Mouse (Mus musculus) ovary, postnatal 14 days (tissue): Measurements from ENCODE around the gene Fgf4.

Source experiments
- DNase-seq: peaks from one replicate; pipeline ENCODE4 v3.0.0; 2022; ENCODE audit warnings: low spot score

Gene Fgf4

DNA sequence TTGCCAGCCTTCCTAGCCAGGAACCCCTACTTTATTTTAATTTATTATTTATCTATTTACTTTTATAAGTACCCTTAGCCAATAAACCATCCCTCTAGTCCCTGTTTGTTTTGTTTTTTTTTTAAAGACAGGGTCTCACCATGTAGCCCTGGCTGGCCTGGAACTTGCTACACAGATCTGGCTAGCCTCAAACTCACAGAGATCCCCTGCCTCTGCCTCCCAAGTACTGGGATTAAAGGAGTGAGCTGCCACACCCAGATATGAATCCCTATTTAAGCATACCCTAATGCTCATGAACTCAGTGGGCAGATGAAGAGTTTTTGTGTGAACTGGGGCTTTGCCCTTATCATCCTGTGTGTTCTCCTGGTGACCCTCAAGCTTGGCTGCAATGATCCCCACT, at the start of gene Fgf4:
Gene Fgf4, plus strand, starts transcription at position 301 of the 400 bp plus-strand sequence.
- no peak for DNase-seq

DNA sequence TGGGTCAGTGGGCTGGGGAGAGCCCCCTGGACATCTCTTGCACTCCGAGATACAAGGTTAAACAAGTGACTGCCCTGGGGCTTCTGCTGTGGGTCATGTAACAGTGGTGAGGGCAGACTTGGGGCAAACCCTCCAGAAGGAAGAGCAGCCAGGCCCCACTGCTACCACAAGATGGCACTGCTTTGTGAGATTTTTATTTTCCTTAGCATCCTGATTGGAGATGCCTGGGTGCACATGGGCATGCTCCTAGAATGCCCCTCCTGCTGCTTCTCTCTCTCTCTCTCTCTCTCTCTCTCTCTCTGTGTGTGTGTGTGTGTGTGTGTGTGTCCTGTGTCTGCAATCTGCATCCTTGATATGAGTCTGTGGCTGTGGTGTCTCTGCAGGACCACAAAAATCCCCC, 48.7 kb upstream of the Fgf4 start:
- DNase-seq, result no peak

DNA sequence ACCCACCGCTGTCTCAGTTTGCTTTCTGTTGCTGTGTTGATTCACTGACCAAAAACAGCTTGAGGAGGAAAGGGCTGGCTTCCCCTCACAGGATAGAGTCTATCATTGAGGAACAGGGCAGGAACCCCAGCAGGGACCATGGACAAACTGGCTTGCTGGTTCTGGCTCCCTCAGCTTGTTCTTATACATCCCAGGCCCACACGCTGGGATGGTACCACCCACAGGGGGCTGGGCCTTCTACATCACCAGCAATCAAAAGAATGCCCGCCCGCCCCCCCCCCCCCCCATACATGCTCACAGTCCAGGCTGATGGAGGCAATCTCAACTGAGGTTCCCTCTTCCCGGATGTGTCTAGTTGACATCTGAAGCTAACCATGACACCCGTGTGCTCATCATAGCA, 40.1 kb upstream of the Fgf4 start:
- DNase-seq, result no peak

DNA sequence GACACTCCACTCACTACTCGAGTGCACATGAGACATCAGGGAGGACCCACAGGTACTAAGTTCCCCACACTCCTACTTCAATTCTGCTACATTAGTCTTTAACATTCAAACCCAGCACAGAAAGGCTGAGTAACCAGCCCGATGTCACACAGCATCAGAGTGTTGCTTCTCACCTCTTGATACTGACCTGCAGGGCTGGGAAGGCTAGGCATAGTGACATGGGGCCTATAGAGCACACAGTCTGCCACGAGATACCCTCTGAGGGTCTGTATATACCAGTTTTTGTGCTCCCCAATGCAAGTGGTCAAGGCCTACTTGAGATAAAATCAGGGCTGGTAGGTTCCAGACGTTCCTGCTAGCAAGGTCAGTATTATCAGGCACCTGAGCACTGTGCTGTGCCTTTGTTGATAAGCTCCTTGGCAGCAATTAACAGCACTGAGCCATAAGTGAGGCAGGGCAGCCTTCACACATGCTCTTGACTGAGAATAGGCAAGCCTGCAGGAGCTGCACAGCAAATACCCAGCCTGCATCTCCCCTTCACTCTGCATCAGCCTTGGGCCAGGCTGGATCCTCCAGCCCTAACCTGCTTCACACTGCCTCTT, 39.1 kb upstream of the Fgf4 start:
- DNase-seq, result no peak

DNA sequence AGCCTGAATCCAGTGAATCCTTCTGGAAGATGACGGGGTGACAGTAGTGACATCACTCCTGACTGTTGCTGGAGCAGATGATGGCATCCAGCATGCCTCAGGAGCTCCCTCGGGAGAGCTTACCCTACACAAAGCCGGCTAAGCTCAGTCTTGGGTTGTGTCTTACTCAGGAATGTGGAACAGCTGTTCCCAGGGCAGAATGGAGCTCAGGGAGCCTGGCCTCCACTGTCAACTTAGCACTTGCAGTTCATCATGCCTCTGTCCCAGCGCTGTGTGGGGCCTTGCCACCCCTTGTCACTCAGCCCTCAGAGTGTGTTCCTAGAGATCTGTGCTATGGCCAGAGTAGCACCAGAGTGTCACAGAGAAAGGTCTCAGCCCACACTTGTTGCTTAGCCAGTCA, 35.6 kb upstream of the Fgf4 start:
- no peak for DNase-seq

DNA sequence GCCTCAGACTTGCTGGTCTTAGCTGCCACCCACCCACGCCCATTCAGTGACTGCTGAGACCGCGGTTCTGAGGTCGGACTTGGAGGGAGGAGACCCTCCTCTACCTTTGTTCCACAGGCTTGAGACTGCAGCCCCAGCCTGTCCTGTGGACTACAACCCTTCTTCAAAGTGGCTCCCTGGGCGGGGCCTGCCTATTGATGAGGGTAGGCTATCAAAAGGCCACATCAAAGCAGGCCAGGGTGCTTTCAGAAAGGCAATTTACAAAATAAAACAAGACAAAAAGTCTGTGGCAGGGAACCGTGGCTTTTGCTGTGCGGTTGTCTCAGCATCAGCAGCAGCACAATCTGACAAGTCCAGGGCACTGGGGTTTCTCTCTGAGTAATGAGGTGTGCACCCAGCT, 25.3 kb upstream of the Fgf4 start:
- DNase-seq, result no peak

DNA sequence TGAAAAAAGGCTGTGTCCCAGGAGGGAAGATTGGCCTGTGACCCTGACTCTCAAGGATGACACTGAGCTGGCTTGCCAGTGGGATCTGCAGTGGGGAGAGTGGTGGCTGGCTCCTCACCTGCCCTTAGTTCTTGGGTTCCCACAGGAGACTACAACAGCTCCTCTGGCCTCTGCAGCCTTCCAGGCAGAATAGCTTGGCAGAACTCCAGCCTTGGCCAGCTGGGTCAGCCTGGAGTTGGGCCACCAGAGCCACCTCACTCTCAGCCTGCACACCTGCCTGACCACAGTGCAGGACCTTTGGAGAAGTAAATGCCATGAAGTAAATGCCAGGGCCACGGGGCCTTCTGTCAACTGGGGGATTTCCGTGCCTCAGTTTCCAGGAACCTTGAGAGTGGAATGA, 23.2 kb upstream of the Fgf4 start:
- no peak for DNase-seq

DNA sequence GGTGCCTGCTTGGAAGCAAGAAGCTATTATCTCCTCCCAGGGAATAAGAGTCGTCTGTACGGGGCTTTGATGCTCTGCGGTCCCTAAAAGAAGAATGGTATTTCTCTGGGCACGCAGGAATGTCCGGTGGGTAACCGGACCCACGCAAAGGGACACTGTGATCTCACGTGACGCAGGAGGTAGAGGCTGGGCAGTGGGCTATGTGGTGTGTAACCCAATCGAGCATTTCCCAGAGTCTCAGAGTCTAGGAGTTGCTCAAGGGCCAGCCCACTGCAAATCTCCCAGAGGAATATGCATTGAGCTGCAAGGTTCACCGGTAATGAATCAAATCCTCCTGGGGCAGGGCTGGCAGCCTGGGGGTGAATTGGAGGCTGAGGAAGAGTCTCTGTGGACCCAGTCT, 18.8 kb upstream of the Fgf4 start:
- no peak for DNase-seq

DNA sequence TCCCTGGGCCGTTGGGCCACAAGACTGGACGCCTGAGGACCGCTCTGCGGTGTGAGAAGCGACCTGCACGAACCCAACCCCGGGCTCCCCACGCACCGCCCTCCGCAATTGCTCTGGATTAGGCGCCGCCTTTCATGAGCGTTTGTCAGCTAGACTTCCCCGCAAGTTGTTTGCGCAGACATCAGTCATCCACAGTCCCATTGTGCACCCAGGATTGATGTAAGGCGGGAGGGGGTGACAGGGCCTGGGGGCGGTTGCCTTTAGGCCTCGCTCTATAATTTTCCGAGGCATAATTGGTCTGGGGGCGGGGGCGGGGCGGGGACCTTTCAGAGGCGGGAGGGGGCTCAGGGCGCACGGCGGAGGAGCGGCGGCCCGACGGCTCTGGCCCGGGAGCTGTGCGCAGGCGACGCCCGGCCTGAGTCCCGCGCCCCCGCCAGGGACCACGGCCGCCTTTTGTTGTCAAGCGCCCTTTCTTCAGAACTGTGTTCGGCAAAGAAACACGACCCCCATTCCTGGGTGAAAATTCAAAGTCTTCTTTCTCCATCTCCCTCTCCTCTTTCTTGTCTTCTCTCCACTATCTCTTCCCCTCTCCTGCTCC, 9.2 kb upstream of the Fgf4 start, which contains the start of gene Fgf3:
Gene Fgf3, plus strand, starts transcription at position 193 of the 598 bp plus-strand sequence.
- no peak for DNase-seq

DNA sequence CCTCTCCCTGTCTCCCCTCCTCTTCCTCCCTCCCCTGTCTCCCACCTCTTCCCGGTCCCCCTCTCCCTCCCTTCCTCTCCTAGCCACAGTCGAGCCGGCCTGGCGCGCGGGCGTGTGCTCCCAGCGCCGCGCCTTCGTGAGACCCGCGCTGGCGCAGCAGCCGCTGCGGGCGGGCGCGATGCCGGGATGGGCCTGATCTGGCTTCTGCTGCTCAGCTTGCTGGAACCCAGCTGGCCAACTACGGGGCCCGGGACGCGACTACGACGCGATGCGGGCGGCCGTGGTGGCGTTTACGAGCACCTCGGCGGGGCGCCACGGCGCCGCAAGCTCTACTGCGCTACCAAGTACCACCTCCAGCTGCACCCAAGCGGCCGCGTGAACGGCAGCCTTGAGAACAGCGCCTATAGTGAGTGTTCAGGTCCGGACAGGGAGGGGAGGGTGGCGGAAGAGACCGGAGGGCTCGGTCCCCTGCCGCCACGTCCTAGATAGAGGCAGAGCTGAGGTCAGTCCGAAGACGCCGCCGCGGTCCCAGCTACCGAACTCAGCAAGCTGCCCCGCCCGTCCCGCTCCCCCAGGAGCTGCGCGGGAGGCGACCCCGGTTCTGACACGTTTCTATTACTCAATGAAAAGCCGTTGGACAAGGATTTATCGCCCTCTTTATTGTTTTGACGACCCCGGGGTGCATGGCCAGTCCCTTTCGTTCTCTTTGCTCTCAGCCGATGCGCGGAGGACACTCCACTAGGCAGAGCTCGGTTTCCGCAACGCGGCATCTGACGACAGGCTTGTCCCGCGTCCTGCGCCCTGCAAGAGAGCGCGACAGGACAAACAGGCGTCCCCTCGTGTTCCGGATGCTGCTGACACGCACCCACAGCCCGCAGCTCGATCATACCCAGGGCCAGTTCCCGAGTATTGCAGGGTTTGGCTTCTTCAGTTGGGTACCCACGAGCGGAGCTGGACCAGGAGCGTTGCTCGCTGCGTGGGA, 8.4 kb upstream of the Fgf4 start:
- no peak for DNase-seq

DNA sequence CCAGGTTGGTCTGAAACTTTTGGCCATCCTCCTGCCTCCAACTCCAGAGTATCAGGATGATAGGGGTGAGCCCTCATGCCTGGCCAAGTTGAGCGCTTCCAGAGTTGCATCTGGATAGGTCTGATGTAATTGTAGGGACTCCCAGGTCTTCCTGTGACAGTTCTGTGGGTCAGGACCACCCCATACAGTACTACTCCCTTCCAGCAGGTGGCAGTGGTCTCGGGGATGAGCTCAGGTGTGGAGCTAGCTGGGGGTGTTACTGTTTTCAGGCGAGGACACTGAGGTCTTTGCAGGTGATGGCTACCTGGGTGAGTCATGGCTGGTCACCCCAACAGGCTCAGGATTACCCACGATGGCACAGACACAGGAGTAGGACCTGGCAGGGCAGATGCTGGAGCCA, 1.0 kb upstream of the Fgf4 start:
- DNase-seq, result no peak

DNA sequence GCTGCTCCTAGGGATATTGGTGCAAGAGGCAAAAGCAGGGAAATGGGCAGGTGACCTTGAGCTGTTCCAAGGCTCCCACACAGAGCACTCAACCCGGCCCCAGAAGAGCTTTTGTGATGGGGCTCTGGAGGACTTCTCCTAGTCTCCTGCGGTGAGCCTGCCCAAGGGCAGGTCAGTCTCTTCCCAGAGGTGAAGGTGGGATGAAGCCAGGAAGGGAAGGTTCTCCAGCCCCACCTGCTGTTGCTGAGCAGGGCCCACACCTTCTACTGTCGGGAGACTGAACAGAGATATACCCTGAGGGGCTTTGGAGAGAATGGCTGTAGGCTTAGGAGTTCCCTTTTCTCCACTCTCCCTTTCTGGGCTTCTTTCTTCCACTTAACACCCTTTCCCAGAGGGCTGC, 4.2 kb downstream of the Fgf4 start:
- no peak for DNase-seq

DNA sequence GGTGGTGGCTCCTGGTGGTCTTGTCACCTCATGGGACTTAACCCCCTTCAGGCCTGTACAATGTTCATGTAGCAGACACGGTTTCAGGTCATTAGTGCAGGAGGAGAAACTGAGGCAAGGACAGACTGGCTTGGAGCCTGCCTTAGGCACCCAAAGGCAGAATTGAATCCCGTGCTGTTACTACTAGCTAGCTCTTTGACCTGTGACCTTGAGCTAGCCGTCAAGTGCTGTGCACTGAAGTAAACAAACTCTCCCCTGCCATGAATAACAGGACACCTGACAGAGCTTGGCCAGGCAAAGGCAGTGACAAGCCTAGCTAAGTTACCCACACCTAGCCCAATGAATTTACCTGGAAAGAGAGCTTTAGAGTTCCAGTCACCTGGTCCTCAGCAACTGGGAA, 7.8 kb downstream of the Fgf4 start:
- DNase-seq, result no peak

DNA sequence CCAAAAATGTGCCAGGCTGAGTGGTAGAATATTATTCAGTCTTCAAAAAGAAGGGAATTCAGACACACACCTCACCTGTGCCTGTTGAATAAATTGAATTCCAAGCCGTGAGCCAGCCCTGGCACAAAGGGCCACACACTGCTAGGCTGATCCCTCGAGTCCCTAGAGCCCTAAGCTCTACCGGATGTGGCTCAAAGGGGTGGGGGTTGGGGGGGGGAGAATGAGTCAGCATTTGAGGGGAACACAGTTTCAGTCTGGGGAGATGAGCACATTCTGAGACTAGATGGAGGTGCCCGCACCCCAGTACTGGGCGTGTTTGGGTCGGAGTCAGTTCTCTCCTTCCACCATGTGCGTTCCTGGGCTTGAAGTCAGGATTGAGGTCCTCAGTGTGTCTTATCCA, 10.0 kb downstream of the Fgf4 start:
- DNase-seq, result no peak

DNA sequence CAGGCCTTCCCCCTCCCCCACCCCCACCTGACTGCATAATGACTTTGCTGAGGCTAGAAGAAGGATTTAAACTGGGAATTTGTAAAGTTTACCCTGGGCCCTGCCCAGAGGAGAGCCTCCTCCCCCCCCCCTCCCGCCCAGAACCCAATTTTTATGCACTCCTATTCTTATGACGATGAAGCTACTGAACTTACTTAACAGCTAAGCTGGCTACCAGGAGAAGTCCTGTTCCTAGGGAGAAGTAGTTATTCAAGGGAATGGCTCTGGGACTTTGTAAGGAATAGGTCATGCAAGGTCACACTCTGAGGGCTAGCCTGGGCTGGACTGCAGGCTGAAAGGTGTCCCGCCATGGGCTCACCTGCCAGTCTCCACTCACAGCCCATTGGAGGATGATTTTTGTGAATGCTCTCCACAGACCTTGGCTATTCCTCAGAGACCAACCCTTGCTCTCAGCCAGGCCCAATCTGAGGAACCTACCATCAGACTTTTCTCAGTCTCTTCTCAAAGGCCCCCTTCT, 10.7 kb downstream of the Fgf4 start:
- DNase-seq, result no peak

DNA sequence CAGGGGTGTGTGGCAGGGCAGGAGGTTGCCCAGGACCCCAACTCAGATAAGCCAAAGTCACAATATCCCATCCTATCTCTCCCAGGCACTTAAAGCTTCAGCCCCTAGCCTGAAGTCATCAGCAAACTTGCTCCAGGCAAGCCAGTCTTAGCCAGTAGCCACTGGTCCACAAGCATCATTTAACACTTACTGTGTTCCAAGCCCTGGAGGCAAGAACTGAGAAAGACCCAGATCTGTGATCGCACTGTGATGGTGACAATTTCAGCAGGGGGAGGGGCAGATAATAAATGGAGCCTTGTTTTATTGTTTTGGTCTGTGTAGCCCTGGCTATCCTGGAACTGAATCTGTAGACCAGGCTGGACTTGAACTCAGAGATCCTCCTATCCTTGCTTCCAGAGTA, 11.5 kb downstream of the Fgf4 start:
- DNase-seq, result no peak

DNA sequence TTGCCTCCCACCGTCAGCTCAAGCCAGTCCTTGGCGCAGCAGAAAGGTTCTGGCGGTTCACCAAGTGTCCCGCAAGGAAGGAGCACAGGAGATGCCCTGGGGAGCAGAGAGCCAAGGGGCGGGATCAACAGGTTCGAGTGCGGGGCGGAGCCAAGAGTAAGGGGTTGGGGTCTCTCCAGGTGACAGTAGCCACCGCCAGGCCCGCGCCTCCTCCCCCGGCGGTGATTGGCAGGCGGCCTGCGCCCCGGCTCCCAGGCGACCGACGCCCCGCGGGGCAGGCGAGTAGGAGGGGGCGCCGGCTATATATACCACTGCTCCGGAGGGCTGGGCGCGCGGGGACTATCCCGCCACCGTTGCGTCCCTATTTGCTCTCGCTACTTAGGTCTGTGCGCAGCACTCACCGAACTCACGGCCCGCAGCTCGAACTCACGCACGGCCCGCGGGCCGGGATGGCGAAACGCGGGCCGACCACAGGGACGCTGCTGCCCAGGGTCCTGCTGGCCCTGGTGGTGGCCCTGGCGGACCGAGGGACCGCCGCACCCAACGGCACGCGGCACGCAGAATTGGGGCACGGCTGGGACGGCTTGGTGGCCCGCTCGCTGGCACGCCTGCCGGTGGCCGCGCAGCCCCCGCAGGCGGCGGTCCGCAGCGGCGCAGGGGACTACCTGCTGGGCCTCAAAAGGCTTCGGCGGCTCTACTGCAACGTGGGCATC, 14.0 kb downstream of the Fgf4 start:
- no peak for DNase-seq

DNA sequence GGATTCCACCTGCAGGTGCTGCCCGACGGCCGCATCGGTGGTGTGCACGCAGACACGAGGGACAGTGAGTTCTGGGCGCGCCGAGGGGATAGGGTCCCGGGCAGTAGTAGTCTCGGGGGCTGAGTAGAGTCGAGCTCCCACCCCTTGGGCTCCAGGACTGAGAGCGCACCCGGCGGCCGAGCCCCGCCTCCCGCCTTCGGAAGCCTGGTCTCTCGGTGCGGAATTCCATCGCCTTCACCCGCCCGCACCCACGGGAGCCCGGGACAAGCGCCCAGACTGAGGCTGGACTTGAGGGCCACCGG, 14.6 kb downstream of the Fgf4 start:
- no peak for DNase-seq

DNA sequence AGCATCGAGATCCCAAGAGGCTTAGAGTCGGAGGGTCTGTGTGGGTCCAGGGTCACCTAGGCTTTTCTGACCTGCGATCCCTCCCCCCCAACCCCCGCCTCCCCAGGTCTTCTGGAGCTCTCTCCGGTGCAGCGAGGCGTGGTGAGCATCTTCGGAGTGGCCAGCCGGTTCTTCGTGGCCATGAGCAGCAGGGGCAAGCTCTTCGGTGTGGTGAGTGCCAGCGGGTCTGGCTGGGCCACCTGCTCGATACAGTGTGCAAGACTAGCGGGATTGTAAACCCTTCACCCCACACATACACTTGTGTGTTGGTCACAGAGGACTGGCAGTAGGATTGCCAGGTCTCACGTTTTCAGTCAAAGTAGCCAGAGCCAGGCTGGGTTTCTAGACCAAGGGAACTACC, 15.0 kb downstream of the Fgf4 start:
- DNase-seq, result no peak

DNA sequence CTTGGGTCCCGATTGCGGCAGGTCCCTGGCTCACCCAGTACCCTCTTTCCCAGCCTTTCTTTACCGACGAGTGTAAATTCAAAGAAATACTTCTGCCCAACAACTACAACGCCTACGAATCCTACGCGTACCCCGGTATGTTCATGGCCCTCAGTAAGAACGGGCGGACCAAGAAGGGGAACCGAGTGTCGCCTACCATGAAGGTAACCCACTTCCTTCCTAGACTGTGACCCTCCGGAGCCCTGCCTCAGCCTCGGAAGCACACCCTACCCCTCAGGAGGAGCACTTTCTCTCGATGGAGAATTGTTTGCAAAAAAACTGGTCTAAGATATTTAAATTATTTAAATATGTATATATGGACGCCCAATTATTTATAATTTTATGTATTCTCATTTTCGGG, 15.5 kb downstream of the Fgf4 start:
- DNase-seq, result no peak

DNA sequence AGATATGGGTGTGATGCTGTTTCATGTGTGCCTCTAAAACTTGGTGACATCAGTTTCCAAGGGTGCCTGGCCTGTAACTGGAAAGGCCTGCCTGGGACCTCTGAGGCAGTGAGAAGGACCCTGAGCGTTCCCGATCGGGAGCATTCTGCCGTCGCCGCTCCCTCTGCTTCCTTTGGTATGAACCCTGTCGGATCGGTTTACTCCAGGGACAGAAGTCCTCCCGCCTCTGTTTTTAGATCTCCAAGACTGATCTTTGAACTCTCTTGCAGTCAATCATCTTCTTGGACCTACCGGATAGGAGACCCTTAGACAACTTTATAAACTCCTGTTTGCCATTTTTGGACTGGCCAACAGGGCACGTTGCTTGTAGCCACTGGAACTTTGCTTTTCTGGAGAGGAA, 16.0 kb downstream of the Fgf4 start:
- no peak for DNase-seq

DNA sequence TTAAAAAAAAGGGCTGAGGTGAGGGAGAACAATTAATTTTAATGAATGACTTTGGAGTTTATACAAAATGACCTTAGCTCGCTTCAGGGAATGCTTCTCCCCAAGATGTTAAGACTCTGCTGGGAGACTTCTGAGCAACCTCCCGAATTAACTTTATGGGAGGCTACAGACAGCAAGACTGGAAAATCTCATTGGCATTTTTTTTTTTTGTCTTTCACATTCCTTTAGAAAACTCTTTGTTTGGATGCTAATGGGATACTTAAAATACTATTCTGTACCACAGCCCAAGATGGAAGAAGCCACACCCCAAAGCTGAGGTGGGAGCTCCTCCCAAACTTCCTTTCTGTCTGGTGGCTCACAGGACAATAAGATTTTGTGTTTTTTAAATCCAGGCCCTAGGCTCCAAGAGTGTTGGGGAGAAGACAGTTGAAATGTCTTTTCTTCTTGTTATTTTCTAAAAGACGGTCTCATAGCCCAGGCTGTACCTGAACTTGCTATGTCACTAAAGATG, 17.0 kb downstream of the Fgf4 start:
- no peak for DNase-seq
